ENCODE assay signal across 25 mouse cellular contexts in genomic region chr19:60325612-60326011, GRCm38 (mm10).
"Had no signal": no experiment of that assay in that cellular context is flagged by ENCODE, and none has a peak within 500 bp of the region (broad histone marks: within the 10 kb centered on the region; RNA-seq: fewer than 3 reads in every experiment).

No protein-coding gene starts in this region.

- H3K4me3 ChIP-seq: heart, adult 2 months; heart, embryonic 13.5 days; heart, embryonic 15.5 days; hindbrain, embryonic 15.5 days; kidney, embryonic 15.5 days; limb, embryonic 13.5 days; limb, embryonic 15.5 days had no signal

- H3K9me3 ChIP-seq: heart, embryonic 13.5 days; heart, embryonic 15.5 days; hindbrain, embryonic 15.5 days; kidney, embryonic 15.5 days; limb, embryonic 13.5 days; limb, embryonic 15.5 days had no signal

- H3K4me2 ChIP-seq: heart, embryonic 11.5 days; heart, embryonic 13.5 days; heart, embryonic 15.5 days; hindbrain, embryonic 15.5 days; kidney, embryonic 15.5 days; limb, embryonic 13.5 days; limb, embryonic 15.5 days had no signal

- H3K27ac ChIP-seq: heart, adult 2 months; heart, embryonic 13.5 days; heart, embryonic 15.5 days; hindbrain, embryonic 15.5 days; hindbrain, postnatal 0 days; kidney, embryonic 15.5 days; kidney, postnatal 0 days; limb, embryonic 13.5 days; limb, embryonic 15.5 days; liver, embryonic 14.5 days had no signal

- H3K9ac ChIP-seq: forebrain, postnatal 0 days; heart, embryonic 13.5 days; heart, embryonic 15.5 days; hindbrain, embryonic 15.5 days; kidney, embryonic 15.5 days; limb, embryonic 13.5 days; limb, embryonic 15.5 days; liver, embryonic 14.5 days had no signal

- H3K36me3 ChIP-seq: heart, embryonic 13.5 days; heart, embryonic 15.5 days; hindbrain, embryonic 15.5 days; kidney, embryonic 15.5 days; limb, embryonic 13.5 days; limb, embryonic 15.5 days had no signal

- H3K27me3 ChIP-seq: heart, embryonic 15.5 days; hindbrain, embryonic 15.5 days; kidney, embryonic 15.5 days; limb, embryonic 13.5 days; limb, embryonic 15.5 days had no signal

- ATAC-seq: intestine, embryonic 16.5 days had no signal

- H3K4me1 ChIP-seq: heart, embryonic 15.5 days had no signal

- DNase-seq: gastrocnemius, postnatal 14 days; gastrocnemius, postnatal 36 days; heart, adult 11 months; heart, adult 2 months; heart, postnatal 14 days; heart, postnatal 36 days; kidney, adult 11 months; kidney, adult 2 months; kidney, adult 9 months; kidney, postnatal 14 days; kidney, postnatal 36 days; layer of hippocampus, postnatal 36 days; left cerebral cortex, postnatal 4 days had no signal
